Mouse (Mus musculus) right cerebral cortex, postnatal 36 days (tissue): ENCODE data around the gene Vstm5.
"Not testable (repeated sequence)": the region's sequence is repeated elsewhere in the genome, so short reads cannot be mapped to it uniquely, and the experiment has no call there.

ENCODE experiments used
- DNase-seq, 2 experiments: peaks; one replicate each; pipeline ENCODE4 v3.0.0; 2022; ENCODE audit warnings: low spot score in 2 of 2, mixed read lengths in 1 of 2

The Vstm5 gene

DNA sequence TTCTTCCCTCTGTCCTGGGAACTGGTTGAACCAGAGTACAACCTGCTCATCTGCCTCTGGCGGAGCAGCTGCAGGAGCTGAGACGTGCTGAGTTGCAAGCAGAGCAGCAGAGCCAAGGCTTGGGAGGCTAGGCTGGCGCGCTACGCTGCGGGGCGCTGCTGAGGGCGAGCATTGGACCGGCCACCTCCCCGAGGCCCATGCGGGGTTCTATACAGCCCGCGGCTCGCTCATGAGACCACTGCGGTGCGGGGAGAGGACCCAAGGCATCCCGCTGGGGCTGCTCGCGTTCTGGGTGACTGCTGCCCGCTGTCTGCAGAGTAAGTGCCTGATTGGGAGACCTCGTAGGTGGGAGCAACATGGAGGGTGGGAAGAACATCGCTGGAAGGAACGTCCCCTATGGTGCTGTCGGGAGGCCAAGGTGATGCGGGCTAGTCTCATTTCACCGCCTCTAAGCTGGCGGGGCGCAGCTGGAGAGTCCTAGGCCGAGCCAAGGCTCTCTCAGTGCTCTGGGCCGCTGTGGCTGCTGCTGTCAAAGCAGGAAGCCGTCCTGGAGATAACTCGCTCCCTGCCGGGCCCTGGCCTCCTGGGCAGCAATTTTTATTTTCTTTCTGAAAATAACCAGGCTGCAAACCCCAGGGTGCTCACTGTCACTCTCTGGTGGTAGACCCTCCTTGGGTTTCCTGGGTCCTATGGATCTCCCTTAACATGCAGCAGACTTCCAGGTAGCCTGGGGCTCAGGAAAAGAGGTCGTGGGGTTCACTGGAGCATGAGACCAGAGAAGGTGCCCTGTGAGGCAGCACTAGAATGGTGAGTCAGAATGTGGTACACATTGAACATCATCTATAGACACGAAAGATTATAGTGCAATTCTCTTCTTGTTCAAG is at the start of gene Vstm5:
Vstm5 (plus strand) TSS at position 4 of the 884 bp plus-strand sequence.
- DNase-seq = peak; percentile 15 to 33

DNA sequence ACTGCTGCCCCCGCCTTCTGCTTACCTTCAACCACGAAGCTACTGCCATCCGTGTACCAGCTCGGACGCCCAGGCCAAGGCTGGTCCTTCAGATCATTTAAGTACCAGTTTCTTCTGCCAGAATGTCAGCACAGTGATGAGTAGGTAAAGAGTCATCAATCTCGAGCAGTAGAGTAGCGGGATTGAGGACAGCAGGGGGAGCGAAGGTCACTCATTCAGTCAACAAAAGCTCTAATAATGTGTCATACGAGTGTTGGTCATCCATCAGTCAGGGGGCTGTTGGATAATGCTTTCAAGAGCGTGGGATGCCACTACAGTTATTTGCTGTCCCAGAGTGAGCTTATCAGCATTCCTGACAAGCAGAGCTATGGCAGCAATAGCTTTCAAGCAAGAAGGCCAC is 44.0 kb upstream of the Vstm5 start:
- not testable (repeated sequence) for DNase-seq

DNA sequence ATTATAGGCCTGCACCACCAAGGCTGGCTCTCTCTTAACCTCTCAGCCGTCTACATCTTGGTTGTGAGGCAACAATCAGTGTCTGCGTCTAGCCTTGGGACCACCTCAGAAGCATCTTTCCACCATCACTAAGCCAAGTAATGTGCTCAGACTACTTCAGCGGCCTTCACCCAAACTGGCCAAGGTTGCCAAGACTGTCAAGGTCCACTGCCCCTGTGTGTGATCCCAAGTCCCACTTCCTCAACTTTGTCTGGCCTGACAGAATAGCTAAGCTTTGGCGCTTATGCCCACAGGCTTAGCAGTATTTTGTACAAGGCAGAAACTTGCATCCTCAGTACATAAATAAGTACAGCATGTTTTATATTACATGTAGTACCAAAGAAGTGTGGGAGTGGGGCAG is 32.2 kb upstream of the Vstm5 start:
- no peak for DNase-seq

DNA sequence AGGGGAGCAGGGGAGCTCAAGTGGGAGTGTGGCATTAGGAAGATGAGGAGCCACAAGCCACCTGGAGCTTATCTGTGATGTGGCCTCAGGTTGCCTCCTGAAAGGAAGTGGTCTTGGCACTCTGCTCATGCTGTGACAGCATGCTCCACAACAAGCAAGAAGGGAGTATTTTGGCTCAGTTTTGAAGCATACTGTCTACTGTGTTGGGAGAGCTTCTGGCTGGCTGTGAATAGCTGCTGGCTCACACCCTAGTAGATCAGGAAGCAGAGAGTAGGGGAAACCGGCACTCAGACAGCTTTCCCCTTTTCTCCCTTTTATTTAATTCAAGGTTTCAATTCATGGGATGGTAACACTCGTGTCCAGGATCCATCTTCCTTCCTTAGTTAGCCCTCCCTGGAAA is 29.5 kb upstream of the Vstm5 start:
- DNase-seq = no peak

DNA sequence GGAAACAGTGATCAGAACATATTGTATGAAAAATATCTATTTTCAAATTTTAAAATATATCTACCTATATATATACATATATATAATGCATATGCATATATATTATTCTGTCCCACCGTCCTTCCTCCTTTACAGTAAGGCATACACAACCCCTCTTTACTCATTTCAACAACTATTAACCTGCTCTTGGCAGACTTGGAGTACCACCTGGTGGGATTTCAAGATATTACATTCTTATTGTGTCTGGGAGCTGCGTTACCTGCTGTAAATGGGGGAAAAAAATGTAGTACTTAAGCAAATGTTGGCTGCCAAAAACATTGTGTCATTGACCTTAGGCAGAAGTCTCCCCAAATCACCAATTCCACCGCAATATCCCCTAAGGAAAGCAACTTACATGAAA is 27.0 kb upstream of the Vstm5 start:
- DNase-seq = no peak

DNA sequence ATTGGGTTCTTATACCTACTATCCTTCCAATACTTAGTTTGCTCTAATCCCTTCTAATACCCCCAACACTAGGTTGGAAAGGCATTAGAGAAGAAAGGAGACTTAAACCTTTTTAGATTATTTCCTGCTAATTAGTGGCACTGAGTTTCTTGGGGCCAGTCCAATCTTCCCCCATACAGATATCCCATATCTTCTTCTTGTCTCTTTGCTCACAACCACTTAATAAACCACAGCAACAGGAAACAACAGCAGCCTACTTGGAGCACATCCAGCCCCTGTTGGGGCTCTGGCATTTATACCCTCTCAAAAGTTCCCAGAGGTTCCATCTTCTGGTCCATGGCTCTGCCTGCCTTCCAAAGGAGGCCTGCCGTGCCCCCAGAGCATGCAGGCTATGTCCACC is 25.1 kb upstream of the Vstm5 start:
- DNase-seq = no peak

DNA sequence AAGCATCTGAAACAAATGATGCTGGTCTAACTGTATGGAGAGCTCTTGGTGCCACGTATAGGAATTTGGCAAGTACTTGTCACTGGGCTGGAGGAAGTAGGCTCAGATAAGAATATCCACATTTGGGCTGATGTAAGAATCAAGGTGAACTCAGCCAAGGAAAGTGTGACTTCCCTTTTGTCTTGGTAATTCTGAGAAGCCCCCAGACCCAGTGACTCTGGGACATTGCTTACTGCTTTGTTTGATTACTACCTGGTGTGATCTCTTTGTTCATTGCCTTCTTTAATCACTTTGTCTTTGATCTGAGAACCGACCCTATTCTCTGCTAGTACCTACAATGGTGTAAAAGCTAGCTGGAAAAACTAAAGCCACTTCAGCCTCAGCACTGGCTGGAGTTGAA is 13.9 kb upstream of the Vstm5 start:
- no peak for DNase-seq

DNA sequence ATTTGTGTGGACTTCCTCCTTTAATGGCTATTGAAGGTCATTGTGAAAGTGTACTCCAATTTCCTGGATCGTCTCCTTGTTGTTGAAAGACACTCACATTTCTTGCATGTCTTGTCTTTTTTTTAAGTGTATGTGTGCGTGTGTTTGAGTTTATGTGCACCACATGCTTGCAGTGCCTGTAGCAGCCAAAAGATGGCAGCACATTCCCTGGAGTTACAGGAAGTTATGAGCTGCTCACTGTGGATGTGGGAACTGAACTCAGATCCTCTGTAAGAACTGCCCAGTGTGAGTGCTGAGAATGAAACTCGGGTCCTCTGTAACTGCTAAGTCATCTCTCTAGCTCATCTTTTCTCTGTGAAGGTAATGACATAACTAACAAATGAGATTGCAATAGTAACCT is 6.4 kb upstream of the Vstm5 start:
- no peak for DNase-seq

DNA sequence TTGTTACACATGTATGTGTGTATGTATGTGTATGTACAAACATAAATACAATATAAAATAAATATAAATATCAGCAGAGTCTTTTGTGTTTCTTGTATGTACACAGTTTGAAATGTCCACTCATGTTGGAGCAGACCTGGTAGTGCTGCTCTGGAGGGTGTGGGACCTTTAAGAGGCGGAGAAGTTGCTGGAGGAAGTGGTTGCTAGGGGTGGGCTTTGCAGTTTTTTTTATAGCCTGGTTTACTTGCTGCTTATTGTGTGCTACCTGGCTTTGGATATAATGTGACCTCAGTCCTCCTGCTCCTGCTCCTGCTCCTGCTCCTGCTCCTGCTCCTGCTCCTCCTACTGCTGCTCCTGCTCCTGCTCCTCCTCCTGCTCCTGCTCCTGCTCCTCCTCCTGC is 5.2 kb upstream of the Vstm5 start:
- no peak for DNase-seq

DNA sequence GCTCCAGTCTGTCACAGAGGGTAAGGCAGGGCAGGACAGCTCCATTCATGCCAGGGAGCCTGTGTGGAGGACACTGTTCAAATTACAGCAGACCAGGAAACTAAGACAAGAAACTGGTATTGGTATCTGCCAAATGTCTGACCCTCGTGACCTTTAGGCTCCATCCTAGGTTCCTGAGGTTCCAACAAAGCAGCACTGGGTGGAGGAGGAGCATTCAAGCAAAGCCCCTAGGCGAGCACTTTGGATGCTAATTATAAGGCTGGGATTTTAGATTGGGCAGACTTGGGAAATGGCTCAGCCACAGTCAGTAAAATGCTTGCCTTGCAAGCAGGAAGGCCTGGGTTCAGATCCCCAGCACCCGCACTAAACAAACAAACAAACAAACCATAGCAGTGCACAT is 2.9 kb upstream of the Vstm5 start:
- no peak for DNase-seq

DNA sequence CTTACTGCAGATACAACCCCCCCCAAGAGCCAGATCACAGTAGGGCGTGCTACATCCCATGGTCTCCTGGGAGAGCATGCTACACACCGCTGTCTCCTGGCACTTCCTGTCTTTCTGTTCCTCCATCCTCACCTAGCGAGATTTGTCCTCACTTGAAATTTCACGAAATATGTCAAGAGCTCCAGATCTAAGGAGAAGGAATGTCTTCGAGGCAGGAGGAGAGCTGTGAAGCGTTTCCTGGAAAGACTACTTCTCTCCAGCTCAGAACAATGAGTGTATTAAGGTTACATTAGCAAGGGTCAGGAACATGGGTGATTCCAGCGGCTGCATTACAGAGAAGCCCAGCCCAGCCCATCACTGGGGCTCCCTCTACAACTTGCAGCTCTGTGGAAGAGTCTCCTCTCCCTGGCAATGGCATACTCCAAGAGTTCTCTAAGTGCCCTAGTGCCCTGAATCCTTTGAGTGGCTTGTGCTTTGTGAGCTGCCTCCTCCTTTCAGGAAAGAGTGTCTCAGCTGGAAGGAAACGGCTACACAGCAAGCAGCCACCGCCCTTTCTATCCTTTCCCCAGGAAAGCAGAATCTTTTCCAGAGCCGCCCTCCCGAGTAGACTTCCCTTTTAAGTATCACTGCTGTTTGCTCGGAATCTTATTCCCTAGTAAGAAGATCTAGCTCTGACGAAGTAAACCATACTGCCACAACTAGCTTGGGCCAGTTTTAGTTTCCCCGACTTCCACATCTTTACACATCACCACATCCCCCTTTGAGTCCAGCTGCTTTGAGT is 1.1 kb upstream of the Vstm5 start:
- no peak for DNase-seq

DNA sequence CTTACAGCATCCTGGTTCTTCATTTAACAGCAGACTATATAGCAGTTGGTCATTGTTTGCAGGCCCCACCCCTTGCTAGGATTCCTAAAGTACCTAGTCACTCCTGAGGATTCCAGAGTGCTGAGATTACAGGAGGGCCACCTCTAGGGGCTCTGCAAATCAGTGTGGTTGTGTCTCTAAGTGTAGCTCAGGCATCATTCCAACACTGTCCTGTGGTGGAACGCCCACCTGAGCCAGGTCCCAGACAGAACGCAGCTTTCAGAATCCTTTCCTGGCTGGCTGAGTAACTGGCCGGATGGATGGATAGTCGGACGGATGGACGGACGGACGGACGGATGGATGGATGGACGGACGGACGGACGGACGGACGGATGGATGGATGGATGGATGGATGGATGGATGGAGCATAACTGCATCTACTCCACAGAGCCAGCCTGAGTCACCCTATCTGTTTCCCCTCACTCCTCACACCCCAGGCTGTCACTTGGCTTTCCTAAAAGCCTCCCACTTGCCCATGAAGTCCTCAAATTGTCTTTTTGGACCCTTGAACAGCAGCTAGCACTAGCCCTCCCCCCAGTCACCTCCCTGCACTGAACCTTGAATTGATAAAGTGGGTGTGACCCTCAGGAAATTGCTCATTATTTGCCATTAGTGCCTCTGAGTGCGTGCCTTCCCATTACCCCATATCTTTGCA is 401 bp upstream of the Vstm5 start:
- DNase-seq = no peak

DNA sequence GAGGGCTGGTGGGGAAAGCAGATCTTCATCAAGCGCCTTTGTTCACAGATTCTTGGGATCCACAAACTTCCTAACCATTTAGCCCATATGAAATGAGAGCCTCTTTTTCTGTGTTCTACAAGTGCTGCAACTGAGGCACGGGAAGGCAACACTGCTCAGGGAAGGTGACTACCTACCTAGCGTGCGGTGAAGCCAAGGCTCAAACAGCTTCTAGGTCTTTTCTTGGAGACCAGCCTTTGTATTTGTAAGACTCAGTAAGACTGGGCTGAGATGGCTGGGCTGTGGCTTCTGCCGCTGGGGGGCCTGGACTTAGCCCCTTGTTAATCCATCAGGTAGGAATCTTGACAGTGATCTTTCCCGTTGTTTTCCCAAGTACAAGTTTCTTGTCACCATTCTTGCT is 1.2 kb downstream of the Vstm5 start:
- DNase-seq = no peak

DNA sequence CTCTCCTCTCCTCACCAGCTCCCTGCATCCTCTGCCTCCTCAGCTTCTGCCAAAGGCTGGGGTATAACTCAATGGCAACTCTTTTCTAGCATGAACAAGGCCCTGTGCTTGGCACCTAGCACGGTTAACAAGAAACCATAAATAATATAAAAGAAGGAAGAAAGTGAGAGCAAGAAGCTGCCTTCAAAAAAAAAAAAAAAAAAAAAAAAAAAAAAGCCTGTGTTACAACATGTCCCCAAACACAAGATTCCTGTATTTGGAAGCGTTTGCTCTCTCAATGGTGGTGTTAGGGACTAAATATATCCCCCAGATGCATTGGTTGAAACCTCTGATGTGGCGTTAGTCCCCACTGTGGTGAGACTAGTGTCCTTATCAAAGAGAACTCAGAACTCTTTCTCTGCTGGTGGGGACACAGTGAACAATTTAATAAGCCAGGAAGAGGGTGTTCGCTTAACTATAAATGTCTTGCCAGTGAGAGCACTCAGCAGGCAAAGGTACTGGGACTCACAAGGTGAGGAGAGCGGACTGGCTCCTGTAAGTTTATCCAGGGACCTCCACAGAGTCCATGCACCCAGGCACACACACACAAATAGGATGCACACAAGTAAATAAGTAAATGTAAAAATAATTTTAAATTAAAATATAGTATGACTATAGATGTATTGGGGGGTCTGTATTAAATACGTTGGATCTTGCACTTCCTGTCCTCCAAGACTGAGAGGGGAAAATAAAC is 2.2 kb downstream of the Vstm5 start:
- DNase-seq = no peak

DNA sequence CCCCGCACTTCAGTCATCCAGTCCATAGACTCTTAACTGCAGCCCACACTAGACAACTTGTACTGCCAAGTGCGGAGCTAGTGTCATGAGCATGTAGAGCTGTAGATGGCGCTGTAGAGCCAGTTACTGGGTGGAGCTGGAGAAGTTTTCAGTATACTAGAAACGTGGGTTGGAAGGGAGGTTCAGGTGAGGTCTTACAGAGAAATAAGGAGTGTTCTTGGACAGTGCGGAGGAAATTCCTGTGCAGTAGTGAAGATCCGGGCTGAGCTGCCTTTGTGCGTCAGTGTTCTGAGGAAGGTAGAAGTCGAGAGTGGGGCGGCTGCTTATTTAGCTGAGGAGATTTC is 2.7 kb downstream of the Vstm5 start:
- DNase-seq = no peak

DNA sequence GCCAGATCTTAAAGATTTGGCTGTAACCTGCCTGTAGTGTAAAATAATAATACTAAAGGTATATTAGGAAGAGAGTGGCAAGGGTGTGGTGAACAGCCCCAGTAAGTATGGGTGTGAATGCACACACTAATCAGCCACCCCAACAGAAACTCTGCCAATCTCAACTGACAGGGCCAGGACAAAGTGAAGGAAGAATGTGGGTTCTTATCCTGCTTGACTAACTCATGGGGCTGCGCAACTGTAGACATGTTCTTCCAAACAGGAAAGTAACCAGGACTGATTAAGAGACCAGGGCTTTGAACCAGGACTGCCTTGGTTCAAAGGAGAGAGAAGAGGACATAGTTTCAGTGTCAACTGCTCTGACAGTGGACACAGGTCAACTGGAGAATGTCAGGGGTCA is 3.3 kb downstream of the Vstm5 start:
- no peak for DNase-seq

DNA sequence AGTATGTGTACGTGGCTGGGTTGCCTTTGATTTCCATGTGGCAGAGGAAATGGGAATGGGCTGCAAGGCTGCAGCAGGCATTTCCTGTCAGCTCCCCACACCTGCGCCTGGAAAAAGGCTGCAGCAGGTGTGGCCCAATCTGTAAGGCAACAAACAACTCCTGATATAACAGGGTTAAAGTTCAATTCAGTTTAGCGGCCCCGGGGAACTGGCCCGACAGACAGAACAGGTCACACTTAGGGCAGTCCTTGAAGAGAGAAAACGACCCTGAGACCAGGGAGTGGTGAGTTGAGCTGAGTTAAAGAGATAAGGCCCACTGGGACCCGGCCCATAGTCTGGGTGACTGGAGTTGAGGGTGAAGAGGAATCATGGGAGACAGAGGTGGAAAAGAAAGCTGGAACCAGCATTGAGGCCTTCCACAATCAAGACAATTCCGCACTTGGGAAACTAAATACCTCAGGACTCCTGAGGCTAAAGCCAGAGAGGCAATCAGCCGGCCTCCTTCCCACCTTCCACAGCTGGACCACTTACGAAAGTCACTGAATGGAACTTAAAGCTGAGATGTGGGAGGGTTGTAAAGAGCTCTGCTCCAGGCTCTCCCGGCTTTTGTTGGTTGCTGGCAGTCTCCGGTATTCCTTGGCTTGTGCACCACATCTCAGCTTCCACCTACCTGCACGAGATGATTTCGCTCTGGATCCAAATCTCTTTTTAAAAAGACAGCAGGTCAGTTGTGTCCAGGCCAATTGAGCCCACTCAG is 6.7 kb downstream of the Vstm5 start:
- no peak for DNase-seq

DNA sequence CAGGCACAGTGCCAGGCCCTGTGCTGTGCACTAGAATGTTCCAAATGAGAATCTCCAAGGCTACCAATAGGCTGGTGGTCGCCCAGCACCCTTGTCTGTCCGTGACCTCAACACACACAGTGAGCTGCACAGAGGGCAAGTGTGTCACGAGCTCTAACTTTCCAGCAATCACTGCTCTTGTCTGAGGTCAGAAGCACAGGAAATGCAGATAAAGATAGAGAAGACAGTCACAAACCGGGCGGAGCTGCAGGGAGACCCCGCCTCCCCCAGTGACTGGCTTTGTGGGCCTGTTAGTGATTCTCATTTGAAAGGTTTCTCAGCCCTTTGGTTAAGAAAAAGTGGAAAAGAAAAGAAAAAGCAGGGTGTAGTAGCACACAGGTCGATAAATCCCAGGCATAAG is 11.5 kb downstream of the Vstm5 start:
- DNase-seq = no peak

DNA sequence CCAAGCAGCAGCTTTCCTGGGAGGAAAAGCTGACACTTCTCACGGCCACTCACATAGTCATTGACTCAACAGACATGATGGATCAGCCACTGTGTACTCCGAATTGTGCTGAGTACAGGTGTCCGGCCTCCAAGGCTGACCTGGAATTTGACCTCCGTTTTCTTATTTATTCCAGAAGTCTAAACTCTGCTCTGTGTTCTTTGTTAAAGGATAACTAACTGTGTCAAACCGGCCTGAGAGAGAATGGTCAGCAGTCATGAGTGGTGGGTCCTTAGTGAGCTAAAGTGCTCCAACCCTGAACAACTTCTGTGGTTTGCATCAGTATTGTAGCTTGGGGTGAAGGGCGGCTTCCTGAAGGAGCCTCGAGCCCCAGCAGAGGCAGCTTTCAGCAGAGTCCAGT is 13.4 kb downstream of the Vstm5 start:
- DNase-seq = no peak

DNA sequence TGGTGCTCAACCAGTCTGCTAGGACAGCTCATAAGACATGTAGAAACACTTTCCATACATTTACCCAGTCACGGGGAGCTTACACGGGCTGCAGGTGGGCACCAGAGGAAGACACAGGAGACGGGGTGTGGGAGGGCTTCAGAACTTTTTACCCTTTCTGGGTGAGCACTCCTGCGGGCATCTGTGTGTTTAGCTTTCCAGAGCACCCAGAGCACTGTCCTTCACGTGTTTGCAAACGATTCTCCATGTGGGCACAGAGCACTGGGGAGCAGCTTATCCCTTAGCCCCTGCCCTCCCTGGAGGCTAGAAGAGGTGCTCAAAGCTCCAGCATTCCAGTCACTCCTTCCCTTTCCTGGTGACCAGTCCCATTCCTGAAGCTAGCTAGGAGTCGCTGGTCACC is 15.7 kb downstream of the Vstm5 start:
- no peak for DNase-seq

DNA sequence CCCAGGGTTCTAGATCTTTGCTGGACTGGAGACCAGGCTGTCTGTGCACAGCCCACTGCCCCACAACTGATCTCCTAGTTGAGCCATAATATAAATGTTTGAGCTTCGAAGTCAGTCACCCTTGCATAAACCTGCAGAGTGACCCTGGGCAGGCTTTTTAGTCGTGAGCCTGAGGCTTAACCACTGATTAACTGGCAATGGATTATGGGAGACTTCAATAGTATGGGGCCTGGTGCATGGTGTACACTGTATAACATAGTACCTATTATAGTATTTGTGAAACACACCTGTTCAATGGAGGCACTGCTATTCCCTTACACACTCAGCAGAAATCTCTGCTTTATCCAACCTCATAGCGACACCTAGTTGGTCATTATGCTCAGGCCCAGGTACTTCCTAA is 17.4 kb downstream of the Vstm5 start:
- DNase-seq = no peak
